Mouse (Mus musculus) inflammation-experienced regulatory T-cells, adult 6 months (primary cell): ENCODE measurements around the gene Tnfrsf13b. TPM values are rescaled to one million over a fixed set of nuclear protein-coding genes. Genes with fewer than 3 reads are reported as not detected.
A peak's percentile ranks its signal among the peaks of the same experiment; 100 is the strongest.

ENCODE experiments used
- ATAC-seq: one replicate; pipeline ENCODE4 v1.8.0; 2017
- polyA plus RNA-seq, 3 experiments: library from polyadenylated mRNA; unstranded; fragments of 100-300 nt; shearing (Covaris generic); gene quantifications; one replicate each; pipeline ENCODE4 v1.2.1; 2017

Tnfrsf13b gene
- polyA plus RNA-seq = 10 to 100 TPM; 38.1 to 64.0 (median 57.2) TPM

GRCm38 (mm10) chr11:61126606-61127355 is at the start of gene Tnfrsf13b:
Gene Tnfrsf13b (plus strand): TSS chr11:61126755.
- no peak for ATAC-seq

GRCm38 (mm10) chr11:61081624-61082023 is 44.9 kb upstream of the Tnfrsf13b start:
- no peak for ATAC-seq

GRCm38 (mm10) chr11:61090195-61090594 is 36.4 kb upstream of the Tnfrsf13b start:
- no peak for ATAC-seq

DNA sequence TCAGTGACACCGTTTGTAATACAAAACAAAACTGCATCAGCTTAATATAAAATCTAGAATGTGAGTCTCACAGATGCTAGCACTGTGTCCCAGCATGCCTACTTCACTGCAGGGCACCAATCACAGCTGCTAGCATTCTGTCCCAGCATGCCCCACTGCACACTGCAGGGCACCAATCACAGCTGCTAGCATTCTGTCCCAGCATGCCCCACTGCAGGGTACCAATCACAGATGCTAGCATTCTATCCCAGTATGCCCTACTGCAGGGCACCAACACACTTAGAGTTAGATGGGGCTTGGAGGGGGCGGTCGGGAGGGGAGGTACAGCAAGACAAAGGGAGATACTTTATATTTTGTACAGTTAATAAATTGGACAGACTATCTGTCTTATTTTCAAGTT is 35.4 kb upstream of the Tnfrsf13b start:
- no peak for ATAC-seq

GRCm38 (mm10) chr11:61091642-61092262 is 34.8 kb upstream of the Tnfrsf13b start:
- ATAC-seq = no peak

- ATAC-seq = no peak
Measured at GRCm38 (mm10) chr11:61098046-61098445, 28.5 kb upstream of the Tnfrsf13b start.

GRCm38 (mm10) chr11:61102397-61103339 is 23.9 kb upstream of the Tnfrsf13b start:
- ATAC-seq = no peak

GRCm38 (mm10) chr11:61104241-61104901 is 22.2 kb upstream of the Tnfrsf13b start:
- peak; percentile 54 for ATAC-seq

DNA sequence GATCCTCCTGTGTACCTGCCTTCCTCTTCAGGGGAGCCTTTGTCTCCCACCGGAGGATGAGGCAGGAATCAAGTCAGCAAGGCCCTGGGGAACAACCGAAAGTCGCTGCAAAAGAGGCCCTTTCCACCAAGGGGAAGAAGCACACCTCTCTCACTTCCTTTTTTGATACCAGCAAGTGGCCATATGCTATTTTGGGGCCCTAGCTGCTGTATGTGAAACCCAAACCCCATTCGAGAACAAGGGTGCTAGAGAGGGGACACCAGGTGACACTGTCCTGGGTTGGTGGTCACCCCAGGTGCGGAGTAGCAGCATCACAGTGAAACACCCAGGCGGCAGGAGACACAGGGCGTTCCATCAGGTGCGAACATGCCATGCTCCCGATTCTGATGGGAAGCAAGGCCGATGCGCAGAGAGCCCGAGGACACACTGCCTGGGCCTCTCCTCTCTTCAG is 17.6 kb upstream of the Tnfrsf13b start:
- no peak for ATAC-seq

DNA sequence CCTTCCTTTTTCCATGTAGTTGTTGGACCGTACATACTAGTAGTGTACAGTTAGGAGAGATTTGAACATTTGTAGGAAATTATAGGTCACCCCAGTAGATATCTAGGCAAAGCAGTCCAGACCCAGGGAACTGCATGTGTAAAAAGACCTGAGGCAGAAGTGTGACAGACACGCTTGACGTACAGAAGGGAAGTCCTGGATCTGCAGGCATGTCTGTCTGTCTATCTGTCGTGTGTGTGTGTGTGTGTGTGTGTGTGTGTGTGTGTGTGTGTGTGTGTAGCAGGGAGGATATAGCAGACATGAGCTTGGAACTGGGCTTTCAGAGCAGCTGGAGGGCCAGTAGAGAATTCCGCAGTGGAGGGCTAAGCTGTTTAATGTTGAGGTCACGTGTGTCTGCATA is 16.8 kb upstream of the Tnfrsf13b start:
- ATAC-seq = no peak

DNA sequence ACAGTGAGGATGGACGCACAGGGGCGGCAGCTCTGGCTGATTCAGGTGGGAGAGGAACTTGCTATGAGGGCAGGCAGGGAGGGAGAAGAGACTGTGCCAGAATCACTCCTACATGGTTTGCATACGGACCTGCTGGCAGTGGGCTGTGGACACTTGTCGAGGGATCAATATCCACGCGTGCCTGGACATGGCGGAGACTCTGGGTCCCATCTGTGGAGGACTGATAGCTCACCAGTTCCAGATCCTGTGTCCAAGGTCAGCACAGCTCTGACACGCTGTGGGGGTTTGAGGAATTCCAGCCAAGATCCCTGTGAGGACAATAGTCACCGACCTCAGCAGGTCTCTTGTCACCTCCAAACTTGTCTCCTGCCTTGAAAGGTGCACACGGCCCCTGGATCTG is 16.4 kb upstream of the Tnfrsf13b start:
- no peak for ATAC-seq

DNA sequence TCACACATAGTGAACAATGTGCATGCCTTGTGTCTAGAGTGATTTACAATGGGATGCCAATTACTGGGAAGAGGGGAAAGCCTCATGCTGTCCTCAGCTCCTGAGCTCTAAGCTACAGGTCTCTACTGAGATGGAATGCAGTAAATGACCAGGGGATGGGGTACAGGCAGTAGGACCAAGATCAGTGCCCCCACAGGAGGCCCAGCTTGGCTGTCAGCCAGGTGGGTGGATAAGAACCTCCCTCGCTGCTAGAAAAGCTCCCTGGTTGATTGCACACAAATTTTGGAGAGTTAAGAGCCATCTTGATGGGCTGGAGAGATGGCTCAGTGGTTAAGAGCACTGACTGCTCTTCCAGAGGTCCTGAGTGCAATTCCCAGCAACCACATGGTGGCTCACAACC is 15.6 kb upstream of the Tnfrsf13b start:
- ATAC-seq = no peak

GRCm38 (mm10) chr11:61111472-61111871 is 15.1 kb upstream of the Tnfrsf13b start:
- ATAC-seq = no peak

DNA sequence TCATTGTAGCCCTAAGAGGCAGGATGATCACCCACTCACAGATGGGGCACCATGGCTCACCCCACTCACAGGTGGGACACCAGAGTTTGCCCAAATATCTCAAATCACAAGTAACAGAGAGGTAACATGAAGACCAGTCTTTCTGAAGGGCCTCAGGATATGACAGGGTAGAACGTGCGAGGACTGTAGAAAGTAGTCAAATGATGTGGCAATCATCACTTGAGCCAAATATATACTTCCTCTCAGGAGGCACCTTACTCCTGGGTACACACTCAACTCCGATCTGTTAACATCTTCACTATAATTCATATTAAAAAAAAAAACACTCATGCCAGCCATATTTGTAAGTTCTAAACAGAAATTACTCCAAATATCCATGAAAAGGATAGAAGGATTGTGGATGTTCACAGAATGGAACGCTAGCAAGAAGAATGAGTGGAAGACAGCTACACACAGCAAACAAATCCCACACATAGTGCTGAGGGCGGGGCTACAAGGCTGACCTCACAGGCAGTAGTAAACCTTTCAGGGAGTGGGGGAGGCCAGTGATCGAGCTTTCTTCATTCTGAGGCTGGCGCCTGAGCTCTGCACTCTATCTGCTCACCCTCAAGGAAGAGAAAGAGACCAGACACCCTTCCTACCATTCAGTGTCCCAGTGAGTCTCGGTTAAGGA is 14.1 kb upstream of the Tnfrsf13b start:
- ATAC-seq = no peak

GRCm38 (mm10) chr11:61116226-61116625 is 10.3 kb upstream of the Tnfrsf13b start:
- ATAC-seq = no peak

- ATAC-seq = no peak
Measured at GRCm38 (mm10) chr11:61119996-61120583, 6.5 kb upstream of the Tnfrsf13b start.

- ATAC-seq = no peak
Measured at GRCm38 (mm10) chr11:61122283-61122768, 4.2 kb upstream of the Tnfrsf13b start.

DNA sequence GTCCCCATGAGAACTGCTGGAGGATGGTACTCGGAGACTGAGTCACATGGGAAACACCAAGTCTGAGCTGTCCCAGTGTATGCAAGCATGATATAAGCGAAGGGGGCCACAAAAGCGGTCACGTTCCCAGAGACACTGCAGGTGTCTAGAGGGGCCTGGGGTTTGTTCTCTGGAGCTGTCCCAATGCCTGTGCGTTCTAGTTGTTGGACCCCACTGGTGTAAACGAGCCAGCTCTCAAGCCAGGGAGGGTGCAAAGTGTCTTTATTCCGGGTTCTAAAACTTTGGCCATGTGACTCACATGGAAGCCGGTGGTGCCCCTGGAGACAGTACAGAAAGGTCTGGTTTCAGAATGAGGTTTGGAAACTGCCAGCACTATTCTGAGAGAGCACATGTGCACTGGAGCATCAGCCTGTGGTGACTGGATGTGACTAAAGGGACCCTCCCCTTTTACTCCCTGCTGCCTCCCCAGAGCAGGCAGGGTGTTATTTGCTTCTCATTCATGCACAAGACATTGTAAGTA is 3.7 kb upstream of the Tnfrsf13b start:
- ATAC-seq = no peak

DNA sequence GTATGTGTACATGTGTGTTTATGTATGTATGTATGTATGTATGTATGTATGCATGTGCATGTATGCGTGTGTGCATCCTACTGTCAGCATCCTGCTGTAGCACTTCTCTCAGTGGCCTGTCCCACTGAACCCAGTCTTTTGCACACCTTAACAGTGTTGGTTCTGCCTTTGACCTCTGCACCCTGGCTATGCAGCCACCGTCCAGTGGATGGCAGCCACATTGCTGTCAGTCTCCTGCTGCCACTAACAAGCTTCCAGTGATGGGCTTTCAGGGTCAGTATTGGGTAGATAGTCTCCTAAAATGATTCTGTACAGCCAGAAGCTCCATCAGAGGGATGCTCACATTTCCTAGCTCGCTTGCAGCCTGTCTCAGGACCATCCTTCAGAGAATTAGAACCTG is 2.7 kb upstream of the Tnfrsf13b start:
- ATAC-seq = no peak

GRCm38 (mm10) chr11:61125970-61126369 is 585 bp upstream of the Tnfrsf13b start:
- ATAC-seq = no peak

DNA sequence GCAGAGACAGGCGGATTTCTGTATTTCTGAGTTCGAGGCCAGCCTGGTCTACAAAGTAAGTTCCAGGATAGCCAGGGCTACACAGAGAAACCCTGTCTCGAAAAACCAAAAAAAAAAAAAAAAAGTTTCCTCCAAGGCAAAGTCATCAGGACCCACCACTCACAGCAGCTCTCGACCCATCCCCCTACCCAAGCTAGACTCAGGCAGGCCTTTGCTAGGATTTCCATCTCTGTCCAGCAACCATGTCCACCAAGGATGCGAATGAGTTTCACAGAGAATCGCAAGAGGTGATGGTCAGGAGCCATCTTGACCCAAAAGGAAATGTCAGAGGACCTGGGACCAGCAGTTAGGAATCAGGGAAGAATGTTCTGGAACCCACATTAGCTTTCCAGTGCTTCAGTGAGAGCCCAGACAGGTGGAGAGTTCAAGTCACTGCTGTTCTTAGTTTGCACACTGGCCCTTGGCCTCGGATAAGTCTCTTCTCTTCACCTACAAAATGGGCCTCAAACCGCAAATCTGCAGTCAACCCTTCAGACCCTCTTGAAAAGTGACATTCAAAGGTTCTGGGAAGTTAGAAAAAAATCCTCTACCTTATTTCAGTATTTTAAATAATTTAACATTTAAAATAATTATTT is 983 bp downstream of the Tnfrsf13b start:
- ATAC-seq = no peak
